Mouse (Mus musculus): Measurements from ENCODE around the gene Slc15a1.

GRCm38 (mm10) chr14:121508929-121509328, 3.9 kb upstream of the Slc15a1 start:
- TF ChIP-seq POLR2A (IDR thresholded peaks at IDR 0.05; ENCODE audit: insufficient read depth, low read depth, low read length) (no peak), CTCF (IDR thresholded peaks at IDR 0.05) (no peak)

Data from heart, adult 2 months (tissue).